Mouse (Mus musculus) MEL (cell line): ENCODE results near the gene Cdh22.

Experiments used
- BHLHE40 ChIP-seq: IDR thresholded peaks from 2 replicates; pipeline ENCODE4 v1.6.1; 2012; ENCODE audit warnings: low read depth, mild to moderate bottlenecking, inconsistent platforms, low read length, improper control_type of control experiment, borderline replicate concordance
- HCFC1 ChIP-seq: IDR thresholded peaks from 2 replicates; pipeline ENCODE4 v1.6.1; 2012; ENCODE audit warnings: low read depth, mild to moderate bottlenecking, inconsistent platforms, low read length, improper control_type of control experiment, moderate library complexity
- MYC ChIP-seq: IDR thresholded peaks from 2 replicates; pipeline ENCODE4 v1.6.1; 2011; ENCODE audit warnings: low read depth, mild to moderate bottlenecking, low read length, improper control_type of control experiment, moderate library complexity
- POLR2A ChIP-seq, 2 experiments: IDR thresholded peaks; 2 replicates each; pipeline ENCODE4 v1.6.1; 2011 to 2012; ENCODE audit warnings: low read length in 2 of 2, mild to moderate bottlenecking in 2 of 2, control low read depth in 1 of 2, improper control_type of control experiment in 1 of 2, low read depth in 1 of 2, moderate library complexity in 1 of 2; ENCODE audit not compliant: control insufficient read depth in 1 of 2, insufficient read depth in 1 of 2, poor library complexity in 1 of 2
- POLR2AphosphoS5 ChIP-seq: IDR thresholded peaks from 2 replicates; pipeline ENCODE4 v1.6.1; 2012; ENCODE audit warnings: low read depth, borderline replicate concordance, mild to moderate bottlenecking, inconsistent platforms, low read length, moderate library complexity, mixed read lengths
- ZC3H11A ChIP-seq: IDR thresholded peaks from 2 replicates; pipeline ENCODE4 v1.6.1; 2012; ENCODE audit warnings: low read depth, mild to moderate bottlenecking, inconsistent platforms, low read length, improper control_type of control experiment

DNA sequence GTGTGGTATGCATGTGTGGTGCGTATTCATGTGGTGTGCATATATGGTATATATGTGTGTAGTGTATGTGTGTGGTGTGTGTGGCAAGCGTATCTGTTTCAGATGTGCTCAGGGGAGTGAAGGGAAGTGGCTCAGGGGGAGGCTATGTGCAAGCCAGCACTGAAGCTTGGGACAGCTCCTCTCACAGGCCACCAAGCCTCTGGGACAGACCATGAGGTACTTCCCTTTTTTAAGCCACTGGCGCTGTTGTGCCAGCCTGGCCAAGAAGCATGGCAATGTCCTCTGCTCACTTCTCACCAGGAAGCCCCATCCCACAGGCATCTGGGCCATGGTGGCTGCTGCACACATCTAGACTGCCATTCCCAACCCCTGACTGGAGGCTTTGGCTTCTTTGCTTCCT is 131.7 kb downstream of the Cdh22 start:
- TF ChIP-seq ZC3H11A = no peak
- no peak for TF ChIP-seq HCFC1
- TF ChIP-seq POLR2A (IDR thresholded peaks at IDR 0.05; ENCODE audit: control insufficient read depth in 1 of 2, insufficient read depth in 1 of 2, low read depth in 1 of 2, low read length in 2 of 2, poor library complexity in 1 of 2) = no peak
- no peak for TF ChIP-seq POLR2AphosphoS5
- TF ChIP-seq BHLHE40 = no peak
- TF ChIP-seq MYC = no peak
